Mouse (Mus musculus) neural tube, embryonic 14.5 days (tissue): ENCODE data around the gene Grm8. TPM values are rescaled to one million over a fixed set of nuclear protein-coding genes. Genes with fewer than 3 reads are reported as not detected.

Experiments used
- ATAC-seq: fragments of 200-750 bp; cut with Nextera tagmentation; 2 replicates; pipeline ENCODE4 v1.8.0; 2017; ENCODE audit warnings: low read depth, mild to moderate bottlenecking, moderate TSS enrichment, moderate library complexity
- H3K27ac ChIP-seq: fragments of 300-500 bp; sonication (generic); 2 replicates; pipeline ENCODE4 v1.5.1; 2014; ENCODE audit warnings: low read depth, mild to moderate bottlenecking, control low read depth, low read length, moderate library complexity, mixed read lengths
- H3K27me3 ChIP-seq: fragments of 300-500 bp; sonication (generic); 2 replicates; pipeline ENCODE4 v1.6.1; 2014; ENCODE audit warnings: low read length; ENCODE audit not compliant: control insufficient read depth, insufficient read depth
- H3K36me3 ChIP-seq: fragments of 300-500 bp; sonication (generic); 2 replicates; pipeline ENCODE4 v1.6.1; 2014; ENCODE audit warnings: low read length, mixed read lengths; ENCODE audit not compliant: control insufficient read depth, insufficient read depth
- H3K4me1 ChIP-seq: fragments of 300-500 bp; sonication (generic); 2 replicates; pipeline ENCODE4 v1.6.1; 2014; ENCODE audit warnings: low read length; ENCODE audit not compliant: control insufficient read depth, insufficient read depth
- H3K4me2 ChIP-seq: fragments of 300-500 bp; sonication (generic); 2 replicates; pipeline ENCODE4 v1.6.1; 2014; ENCODE audit warnings: mild to moderate bottlenecking, low read depth, low read length, control low read depth
- H3K4me3 ChIP-seq: fragments of 300-500 bp; sonication (generic); 2 replicates; pipeline ENCODE4 v1.5.1; 2014; ENCODE audit warnings: low read depth, low read length, control low read depth, mixed read lengths
- H3K9ac ChIP-seq: fragments of 300-500 bp; sonication (generic); replicated peaks from 2 replicates; pipeline ENCODE4 v1.6.1; 2014; ENCODE audit warnings: low read depth, mild to moderate bottlenecking, control low read depth, low read length, mixed read lengths
- H3K9me3 ChIP-seq: fragments of 300-500 bp; sonication (generic); 2 replicates; pipeline ENCODE4 v1.6.1; 2016; ENCODE audit warnings: low read length; ENCODE audit not compliant: control insufficient read depth
- WGBS: fragments of 180-500 bp; shearing (Covaris S2); extraction: QIAGEN DNeasy Blood & Tissue Kit; methylation state at CpG from one replicate; pipeline ENCODE4 v1.1.7; 2014; 5-methylcytosine and 5-hydroxymethylcytosine counted together
- polyA plus RNA-seq: library from polyadenylated mRNA; unstranded; fragments of >200 nt; fragmentation: Nextera tagmentation; extraction: Ambion mirVana; gene quantifications from 2 replicates; pipeline ENCODE4 v1.2.1, GENCODE M21; 2014

Grm8 gene
- polyA plus RNA-seq, 1 experiment from 2014 or later = 18.1 TPM

GRCm38 (mm10) chr6:28090981-28091380 is 44.0 kb downstream of the Grm8 start:
- H3K9me3 ChIP-seq = no peaks in the 10 kb centered on the region
- H3K9ac ChIP-seq = no peak overlapping the region
- no peak overlapping the region for H3K4me3 ChIP-seq
- no peaks in the 10 kb centered on the region for H3K4me1 ChIP-seq
- no peak for ATAC-seq
- no peaks in the 10 kb centered on the region for H3K27me3 ChIP-seq
- no peak overlapping the region for H3K4me2 ChIP-seq
- no peak overlapping the region for H3K27ac ChIP-seq
- no peaks in the 10 kb centered on the region for H3K36me3 ChIP-seq

GRCm38 (mm10) chr6:28075534-28075933 is 59.4 kb downstream of the Grm8 start:
- no peak overlapping the region for H3K27ac ChIP-seq
- no peak for ATAC-seq
- H3K36me3 ChIP-seq = no peaks in the 10 kb centered on the region
- H3K27me3 ChIP-seq = no peaks in the 10 kb centered on the region
- 62% methylated on average over 3 of the region's 3 CpGs for WGBS
- no peaks in the 10 kb centered on the region for H3K4me1 ChIP-seq
- no peak overlapping the region for H3K9ac ChIP-seq
- H3K4me2 ChIP-seq = no peak overlapping the region
- no peaks in the 10 kb centered on the region for H3K9me3 ChIP-seq
- no peak overlapping the region for H3K4me3 ChIP-seq

GRCm38 (mm10) chr6:28074470-28074869 is 60.5 kb downstream of the Grm8 start:
- ATAC-seq = no peak
- Histone ChIP-seq H3K27me3 (no peaks in the 10 kb centered on the region), H3K9me3 (no peaks in the 10 kb centered on the region), H3K36me3 (no peaks in the 10 kb centered on the region), H3K4me3 (no peak overlapping the region), H3K4me2 (no peak overlapping the region), H3K9ac (no peak overlapping the region), H3K27ac (no peak overlapping the region), H3K4me1 (no peaks in the 10 kb centered on the region)
- 38% methylated on average over 3 of the region's 3 CpGs for WGBS

- Histone ChIP-seq H3K9ac (no peak overlapping the region), H3K36me3 (no peaks in the 10 kb centered on the region), H3K4me3 (no peak overlapping the region), H3K27me3 (no peaks in the 10 kb centered on the region), H3K27ac (no peak overlapping the region), H3K4me1 (no peaks in the 10 kb centered on the region), H3K9me3 (no peaks in the 10 kb centered on the region), H3K4me2 (no peak overlapping the region)
- 72% methylated on average over 2 of the region's 2 CpGs for WGBS
- no peak for ATAC-seq
Observed at GRCm38 (mm10) chr6:28051966-28052365, 83.0 kb downstream of the Grm8 start.

- Histone ChIP-seq H3K4me1 (no peaks in the 10 kb centered on the region), H3K4me3 (no peak overlapping the region), H3K27me3 (no peaks in the 10 kb centered on the region), H3K9ac (no peak overlapping the region), H3K4me2 (no peak overlapping the region), H3K27ac (no peak overlapping the region), H3K9me3 (no peaks in the 10 kb centered on the region), H3K36me3 (no peaks in the 10 kb centered on the region)
- 90% methylated on average over 3 of the region's 3 CpGs for whole genome bisulfite sequencing
- ATAC-seq = no peak
Observed at GRCm38 (mm10) chr6:28042339-28042738, 92.6 kb downstream of the Grm8 start.

GRCm38 (mm10) chr6:28040815-28041214 is 94.2 kb downstream of the Grm8 start:
- no peak overlapping the region for H3K4me3 ChIP-seq
- 94% methylated on average over 1 of the region's 1 CpGs for WGBS
- no peaks in the 10 kb centered on the region for H3K4me1 ChIP-seq
- H3K9me3 ChIP-seq = no peaks in the 10 kb centered on the region
- no peaks in the 10 kb centered on the region for H3K36me3 ChIP-seq
- no peak overlapping the region for H3K9ac ChIP-seq
- no peak for ATAC-seq
- H3K27me3 ChIP-seq = no peaks in the 10 kb centered on the region
- H3K27ac ChIP-seq = no peak overlapping the region
- no peak overlapping the region for H3K4me2 ChIP-seq

- no peaks in the 10 kb centered on the region for H3K27me3 ChIP-seq
- no peaks in the 10 kb centered on the region for H3K9me3 ChIP-seq
- no peaks in the 10 kb centered on the region for H3K36me3 ChIP-seq
- H3K4me2 ChIP-seq = no peak overlapping the region
- H3K4me1 ChIP-seq = no peaks in the 10 kb centered on the region
- ATAC-seq = no peak
- no peak overlapping the region for H3K27ac ChIP-seq
- H3K4me3 ChIP-seq = no peak overlapping the region
- 95% methylated on average over 4 of the region's 4 CpGs for WGBS
- H3K9ac ChIP-seq = no peak overlapping the region
Observed at GRCm38 (mm10) chr6:28032006-28032405, 103.0 kb downstream of the Grm8 start.

- WGBS = 88% methylated on average over 1 of the region's 1 CpGs
- H3K9ac ChIP-seq = no peak overlapping the region
Observed at GRCm38 (mm10) chr6:28017653-28018052, 117.3 kb downstream of the Grm8 start.

GRCm38 (mm10) chr6:28007001-28007400 is 128.0 kb downstream of the Grm8 start:
- Histone ChIP-seq H3K9me3 (no peaks in the 10 kb centered on the region), H3K4me1 (no peaks in the 10 kb centered on the region)
- WGBS = 92% methylated on average over 3 of the region's 3 CpGs

More at GRCm38 (mm10) chr6:28017653-28018052, 117.3 kb downstream of the Grm8 start:
- Histone ChIP-seq H3K4me3 (no peak overlapping the region), H3K36me3 (no peaks in the 10 kb centered on the region), H3K9me3 (no peaks in the 10 kb centered on the region), H3K27ac (no peak overlapping the region), H3K4me1 (no peaks in the 10 kb centered on the region), H3K4me2 (no peak overlapping the region), H3K27me3 (no peaks in the 10 kb centered on the region)
- ATAC-seq = no peak

GRCm38 (mm10) chr6:27997250-27997649 is 137.7 kb downstream of the Grm8 start:
- no peak for ATAC-seq
- no peaks in the 10 kb centered on the region for H3K27me3 ChIP-seq
- H3K9ac ChIP-seq = no peak overlapping the region
- H3K4me2 ChIP-seq = no peak overlapping the region
- 92% methylated on average over 2 of the region's 2 CpGs for WGBS
- no peak overlapping the region for H3K27ac ChIP-seq
- no peaks in the 10 kb centered on the region for H3K4me1 ChIP-seq
- no peaks in the 10 kb centered on the region for H3K9me3 ChIP-seq
- no peak overlapping the region for H3K4me3 ChIP-seq
- H3K36me3 ChIP-seq = no peaks in the 10 kb centered on the region

More at GRCm38 (mm10) chr6:28007001-28007400, 128.0 kb downstream of the Grm8 start:
- H3K4me3 ChIP-seq = no peak overlapping the region
- no peak for ATAC-seq
- no peaks in the 10 kb centered on the region for H3K27me3 ChIP-seq
- H3K27ac ChIP-seq = no peak overlapping the region
- no peak overlapping the region for H3K9ac ChIP-seq
- H3K4me2 ChIP-seq = no peak overlapping the region
- no peaks in the 10 kb centered on the region for H3K36me3 ChIP-seq
